Mouse (Mus musculus): Measurements from ENCODE around the gene Wdr89. TPM values are rescaled to one million over a fixed set of nuclear protein-coding genes. Genes with fewer than 3 reads are reported as not detected.
A peak's percentile ranks its signal among the peaks of the same experiment; 100 is the strongest.

Wdr89 gene
- polyA plus RNA-seq, 1 experiment from 2014 or later, result 2.8 TPM

GRCm38 (mm10) chr12:75593817-75594216, 75.5 kb downstream of the Wdr89 start:
- no peak overlapping the region for H3K9ac ChIP-seq (ENCODE audit: low read depth, low read length)
- H3K27me3 ChIP-seq (ENCODE audit: control insufficient read depth, insufficient read depth, low read depth, low read length), result no peaks in the 10 kb centered on the region
- 84% methylated on average over 4 of the region's 4 CpGs for WGBS (ENCODE audit: insufficient replicate concordance)

GRCm38 (mm10) chr12:75587501-75587900, 81.8 kb downstream of the Wdr89 start:
- Histone ChIP-seq H3K9me3 (replicated peaks; ENCODE audit: control insufficient read depth, low read length) (no peaks in the 10 kb centered on the region), H3K27me3 (ENCODE audit: control insufficient read depth, insufficient read depth, low read depth, low read length) (no peaks in the 10 kb centered on the region), H3K4me3 (ENCODE audit: low read depth, low read length) (no peak overlapping the region), H3K4me2 (ENCODE audit: low read depth, low read length) (no peak overlapping the region), H3K9ac (ENCODE audit: low read depth, low read length) (no peak overlapping the region), H3K36me3 (ENCODE audit: control insufficient read depth, insufficient read depth) (peaks cover 19% of the 10 kb centered on the region), H3K4me1 (ENCODE audit: control insufficient read depth, low read depth, low read length) (no peaks in the 10 kb centered on the region), H3K27ac (ENCODE audit: low read length) (no peak overlapping the region)
- no peak for ATAC-seq (ENCODE audit: low read depth)

More at GRCm38 (mm10) chr12:75593817-75594216, 75.5 kb downstream of the Wdr89 start:
- H3K9me3 ChIP-seq (replicated peaks; ENCODE audit: control insufficient read depth, low read length), result no peaks in the 10 kb centered on the region
- H3K36me3 ChIP-seq (ENCODE audit: control insufficient read depth, insufficient read depth), result peaks cover 13% of the 10 kb centered on the region
- H3K4me1 ChIP-seq (ENCODE audit: control insufficient read depth, low read depth, low read length), result peaks cover 8% of the 10 kb centered on the region
- H3K4me2 ChIP-seq (ENCODE audit: low read depth, low read length), result peak overlapping the region; percentile 91
- no peak overlapping the region for H3K4me3 ChIP-seq (ENCODE audit: low read depth, low read length)
- H3K27ac ChIP-seq (ENCODE audit: low read length), result no peak overlapping the region
- ATAC-seq (ENCODE audit: low read depth), result no peak

GRCm38 (mm10) chr12:75583776-75584175, 85.6 kb downstream of the Wdr89 start:
- Histone ChIP-seq H3K4me3 (ENCODE audit: low read depth, low read length) (no peak overlapping the region), H3K4me2 (ENCODE audit: low read depth, low read length) (no peak overlapping the region), H3K27me3 (ENCODE audit: control insufficient read depth, insufficient read depth, low read depth, low read length) (no peaks in the 10 kb centered on the region), H3K4me1 (ENCODE audit: control insufficient read depth, low read depth, low read length) (no peaks in the 10 kb centered on the region), H3K36me3 (ENCODE audit: control insufficient read depth, insufficient read depth) (peaks cover 10% of the 10 kb centered on the region), H3K27ac (ENCODE audit: low read length) (no peak overlapping the region), H3K9ac (ENCODE audit: low read depth, low read length) (no peak overlapping the region), H3K9me3 (replicated peaks; ENCODE audit: control insufficient read depth, low read length) (no peaks in the 10 kb centered on the region)
- no peak for ATAC-seq (ENCODE audit: low read depth)
- WGBS (ENCODE audit: insufficient replicate concordance), result 75% methylated on average over 3 of the region's 3 CpGs

Other genes with a start within 250 kb of the Wdr89 start
- gene Ppp2r5e, start 73.3 kb downstream of the Wdr89 start, polyA plus RNA-seq (2015; fragmentation: Nextera tagmentation; extraction: Ambion mirVana), result 3.3 and 3.8 TPM in 2 replicates
- gene Sgpp1, start 66.2 kb upstream of the Wdr89 start, polyA plus RNA-seq (2015; fragmentation: Nextera tagmentation; extraction: Ambion mirVana), result 10.9 and 11.5 TPM in 2 replicates
- gene Syne2, start 148.6 kb upstream of the Wdr89 start, polyA plus RNA-seq (2015; fragmentation: Nextera tagmentation; extraction: Ambion mirVana), result 6.1 TPM in 2 replicates

Measured in liver, embryonic 16.5 days (tissue).